Mouse (Mus musculus): ENCODE measurements at regions not wholly inside any gene's neighbourhood (a gene's known extent, or its start where the extent isn't known, plus 50 kb on each side); places are given as distances from the start of the nearest gene placed in this dataset.

DNA sequence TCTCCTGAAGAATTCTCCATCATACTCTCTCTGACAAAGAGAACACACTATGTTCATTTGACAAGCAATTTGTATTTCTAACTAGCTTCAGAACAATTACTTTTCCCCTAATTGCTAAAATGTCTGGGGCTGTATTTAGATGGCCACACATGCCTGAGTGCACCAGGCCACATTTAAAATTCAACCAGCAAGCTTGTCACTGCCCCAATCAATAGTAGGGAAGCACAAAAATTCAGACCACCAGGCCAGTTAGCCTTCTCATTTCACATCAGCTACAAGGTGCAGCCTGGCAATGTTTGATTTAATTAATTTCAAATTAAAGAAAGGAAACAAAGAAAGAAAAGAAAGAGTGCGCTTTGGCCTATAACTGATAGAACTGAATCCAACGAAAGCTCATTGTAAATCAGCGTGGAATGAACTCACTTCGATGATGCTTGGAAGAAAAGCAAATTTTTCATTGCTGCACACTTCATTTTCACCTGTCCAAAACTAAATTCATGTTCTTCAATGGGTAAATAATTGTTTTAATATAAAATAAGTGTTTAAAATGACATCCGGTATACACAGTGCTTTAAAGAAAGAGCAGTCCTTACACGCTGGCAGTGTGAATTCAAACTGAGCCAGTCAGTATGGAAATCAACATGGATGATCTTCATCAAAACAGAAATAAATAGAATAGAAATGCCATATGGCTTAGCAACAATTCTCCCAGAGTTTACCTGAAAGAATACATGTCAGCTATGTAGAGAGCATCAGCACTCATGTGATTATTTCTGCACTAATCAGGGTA is 1001.7 kb upstream of the Adgrl4 start:
- WGBS: 92% methylated on average over 6 of the region's 6 CpGs
- no peak overlapping the region for H3K4me3 ChIP-seq
- H3K4me1 ChIP-seq: no peaks in the 10 kb centered on the region
- no peaks in the 10 kb centered on the region for H3K9me3 ChIP-seq
- no peak overlapping the region for H3K27ac ChIP-seq (replicated peaks)
- no peaks in the 10 kb centered on the region for H3K27me3 ChIP-seq (replicated peaks; ENCODE audit: low read depth, poor library complexity, severe bottlenecking)
- H3K36me3 ChIP-seq (replicated peaks): no peaks in the 10 kb centered on the region
- DNase-seq (ENCODE audit: low spot score): no peak

Data from embryonic facial prominence, embryonic 10.5 days (tissue).